Mouse (Mus musculus) kidney, postnatal 14 days (tissue): ENCODE data around the gene Nfib.

Source experiments
- DNase-seq: peaks from one replicate; pipeline ENCODE4 v3.0.0; 2022; ENCODE audit warnings: mixed read lengths

Nfib gene

GRCm38 (mm10) chr4:82587146-82587870 lies 118.2 kb downstream of the Nfib start:
- no peak for DNase-seq

DNA sequence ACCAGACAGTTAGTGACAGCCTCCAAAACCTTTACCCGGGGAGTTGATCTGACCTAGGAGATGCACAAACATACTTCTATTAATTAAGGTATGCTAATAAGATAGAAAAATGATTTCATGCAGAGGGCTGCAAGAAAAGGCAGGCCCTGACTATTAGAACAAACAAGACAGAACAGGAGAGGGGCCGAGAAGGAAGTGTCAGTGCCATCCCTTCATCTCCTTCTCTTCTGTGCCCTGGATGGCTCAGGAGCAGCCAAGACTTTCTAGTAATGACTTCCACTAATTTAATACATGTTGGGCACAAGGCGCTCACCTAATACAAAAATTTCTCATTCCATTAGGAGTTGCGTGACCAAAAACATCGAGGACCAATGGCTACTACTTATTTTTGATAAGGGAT lies 118.9 kb downstream of the Nfib start:
- DNase-seq: no peak

DNA sequence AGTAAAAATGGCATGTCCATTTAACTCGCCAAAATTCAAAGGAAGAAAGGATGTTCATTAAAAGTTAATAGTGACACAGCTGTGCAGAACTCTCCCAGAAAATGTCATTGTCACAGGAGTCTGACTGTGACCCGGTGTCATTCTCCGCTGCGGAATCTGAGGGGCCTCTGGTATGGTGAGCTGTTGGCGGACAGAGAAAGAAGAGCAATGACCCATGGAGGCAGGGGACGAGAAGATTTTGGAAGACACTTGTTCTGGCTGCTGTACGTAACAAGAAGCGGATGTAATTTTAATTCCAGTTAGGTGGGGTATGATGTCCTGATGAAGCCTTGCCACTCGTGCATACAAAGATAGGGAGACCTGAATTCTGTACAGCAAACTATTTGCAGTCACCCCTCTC lies 120.0 kb downstream of the Nfib start:
- DNase-seq: no peak

DNA sequence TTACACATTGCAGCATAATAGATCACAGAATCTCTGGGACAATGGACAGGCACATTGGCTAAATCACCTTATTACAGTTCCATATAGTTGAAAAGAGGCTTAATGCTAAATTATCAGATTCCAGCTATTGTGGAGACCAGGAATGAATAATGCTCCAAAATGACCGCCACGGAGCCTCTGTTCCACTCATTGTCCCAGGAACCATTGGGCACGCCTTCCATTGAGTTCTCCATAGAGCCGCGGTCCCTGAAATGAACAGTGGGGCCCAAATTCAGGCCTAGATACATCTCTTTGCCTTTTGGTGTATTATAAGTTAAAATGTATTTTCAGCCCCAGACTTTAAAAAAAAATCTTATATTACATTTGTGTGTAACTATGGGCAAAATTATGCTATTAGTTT lies 120.5 kb downstream of the Nfib start:
- no peak for DNase-seq

DNA sequence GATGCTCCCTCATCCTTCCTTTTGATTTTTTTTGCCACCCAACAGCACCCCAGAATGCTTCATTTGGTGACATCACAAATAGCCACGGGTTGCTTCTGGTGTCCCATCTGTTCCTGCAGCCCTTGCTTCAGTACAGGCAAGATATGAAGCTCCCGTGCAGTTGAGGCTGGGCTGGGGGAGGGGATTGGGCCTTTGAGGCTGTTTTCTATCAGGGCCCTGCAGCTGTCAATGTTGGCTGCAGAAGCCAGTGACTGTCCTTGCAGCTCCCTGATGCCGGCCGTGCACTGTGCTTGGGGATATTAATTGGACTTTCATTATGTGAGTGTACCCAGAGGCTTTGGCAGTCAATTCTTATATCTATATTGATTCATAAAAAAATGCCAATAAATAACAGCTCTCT lies 121.0 kb downstream of the Nfib start:
- no peak for DNase-seq

- no peak for DNase-seq
These were observed 132.3 kb downstream of the Nfib start for GRCm38 (mm10) chr4:82573291-82573605.

DNA sequence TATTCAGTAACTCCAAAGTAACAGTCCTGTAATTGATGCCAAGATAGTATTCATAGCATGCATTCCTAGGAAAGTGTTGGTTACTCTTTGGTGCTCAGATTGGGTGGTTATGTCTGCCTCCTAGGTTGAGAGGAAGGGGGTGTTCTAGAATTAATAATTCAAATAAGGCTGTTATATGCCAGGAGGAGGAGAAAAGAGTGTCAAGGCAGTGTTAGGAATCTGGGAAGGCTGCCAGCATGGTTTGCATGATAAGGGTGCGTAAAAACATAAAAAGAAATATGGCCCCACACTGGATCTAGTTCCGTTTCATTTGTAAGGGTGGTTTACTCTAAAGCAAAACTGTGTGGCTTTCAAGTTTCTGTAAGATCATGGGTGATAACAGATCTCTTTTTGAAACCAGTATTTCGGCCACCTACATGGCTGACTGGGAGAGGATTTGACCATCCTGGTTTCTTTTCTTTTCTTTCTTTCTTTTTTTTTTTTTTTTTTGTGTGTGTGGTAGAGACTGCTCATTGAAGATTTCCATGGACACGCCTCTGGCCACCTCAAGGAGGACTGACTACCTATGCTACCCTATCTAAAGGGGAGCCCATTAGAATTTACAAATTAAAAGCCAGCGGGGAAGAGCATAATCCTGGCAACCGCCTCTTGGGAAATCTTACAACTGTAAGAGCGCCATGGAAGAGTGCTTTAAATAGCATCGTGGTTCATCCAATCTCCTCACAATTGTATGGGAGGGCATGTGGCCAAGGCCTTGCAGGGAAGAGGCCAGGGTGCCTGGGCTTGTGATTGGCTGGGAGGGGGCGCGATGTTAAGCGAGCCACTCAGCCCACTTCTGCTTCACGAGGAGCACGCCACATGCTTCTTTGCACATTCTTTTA lies 132.9 kb downstream of the Nfib start:
- DNase-seq: no peak

DNA sequence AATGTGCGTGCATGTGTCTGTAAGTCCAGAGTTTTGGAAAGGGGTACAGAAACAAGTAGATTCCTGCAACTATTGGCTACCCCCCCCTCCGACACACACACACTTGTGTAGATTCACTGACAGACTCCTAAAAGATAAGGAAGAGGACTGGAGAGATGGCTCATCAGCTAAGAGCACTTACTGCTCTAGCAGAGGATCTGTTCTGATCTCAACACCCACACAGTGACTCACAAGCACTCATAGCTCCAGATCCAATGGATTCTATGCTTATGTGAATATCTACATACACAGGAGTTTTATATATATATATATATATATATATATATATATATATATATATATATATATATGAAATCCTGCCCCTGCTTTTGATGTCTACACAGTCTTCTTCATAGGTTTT lies 146.7 kb downstream of the Nfib start:
- no peak for DNase-seq

DNA sequence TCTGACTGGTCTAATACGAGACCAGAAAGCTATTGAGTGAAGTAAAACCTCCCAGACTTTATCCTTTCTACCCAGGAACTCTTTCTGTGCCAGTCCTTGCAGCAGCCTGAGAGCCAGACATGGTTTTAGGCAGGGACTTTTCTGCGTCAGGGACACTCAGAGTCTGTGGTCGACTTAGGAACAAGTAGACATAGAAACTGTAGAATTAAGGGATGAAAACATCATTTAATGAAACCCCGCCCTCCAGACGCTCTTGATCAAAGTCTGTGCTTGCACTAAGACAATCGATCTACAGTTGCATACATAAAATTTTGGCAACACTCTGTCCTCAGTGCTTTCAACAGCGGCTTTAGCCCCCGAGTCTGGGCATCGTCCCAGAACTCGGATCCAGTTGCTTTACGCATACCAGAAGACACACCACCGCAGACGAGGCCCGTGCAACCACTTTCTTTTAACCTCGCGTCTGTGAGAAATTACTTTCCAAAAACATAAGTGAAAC lies 149.8 kb downstream of the Nfib start:
- DNase-seq: no peak

- no peak for DNase-seq
These were observed 151.9 kb downstream of the Nfib start for GRCm38 (mm10) chr4:82553658-82554057.

DNA sequence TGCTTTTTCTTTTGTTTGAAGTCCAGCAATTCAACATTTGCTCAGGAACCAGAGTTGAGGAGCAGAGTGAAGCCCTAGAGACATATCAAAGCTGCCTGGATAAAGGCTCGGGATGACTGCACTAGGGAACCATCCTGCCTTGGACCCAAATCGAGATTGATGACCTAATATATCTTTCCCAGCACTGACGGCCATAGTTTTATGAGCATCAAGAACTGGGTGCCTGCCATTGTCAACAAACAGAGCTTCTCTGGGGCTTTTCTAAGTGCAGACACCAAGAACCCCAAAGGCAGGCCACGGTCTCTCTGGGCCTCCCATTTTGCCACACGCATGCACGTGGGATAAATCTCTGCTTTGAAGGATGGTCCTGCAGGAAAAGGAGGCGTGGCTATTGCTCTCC lies 153.3 kb downstream of the Nfib start:
- peak; percentile 18 for DNase-seq

DNA sequence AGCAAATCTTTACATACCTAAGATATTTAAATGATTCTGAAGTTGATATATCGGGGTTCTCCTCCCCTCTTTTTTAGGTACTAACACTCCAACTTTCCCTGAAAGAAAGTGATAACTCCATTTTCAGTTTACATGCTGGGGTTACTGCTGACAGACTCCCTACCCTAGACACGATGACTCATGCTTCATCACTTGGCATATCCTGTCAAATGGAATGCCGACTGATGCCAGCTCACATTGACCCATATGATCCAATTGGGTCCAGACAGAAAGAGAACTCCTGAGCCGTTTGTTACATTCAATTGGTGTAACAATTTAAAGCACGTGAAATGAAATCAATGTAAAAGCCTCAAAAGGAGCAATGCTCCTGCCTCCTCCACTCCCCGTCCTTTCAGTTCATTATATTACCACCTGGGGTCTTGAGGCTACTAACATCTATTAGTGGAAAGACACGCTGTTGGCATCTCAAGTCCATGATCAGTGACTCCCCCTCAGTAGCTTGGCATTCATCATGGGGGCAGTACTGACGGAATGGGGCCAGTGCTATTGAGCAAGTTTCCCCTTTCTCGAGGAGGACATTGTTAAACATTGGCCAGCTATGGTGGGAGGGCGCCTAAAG lies 155.7 kb downstream of the Nfib start:
- no peak for DNase-seq

GRCm38 (mm10) chr4:82548247-82548646 lies 157.3 kb downstream of the Nfib start:
- no peak for DNase-seq

GRCm38 (mm10) chr4:82543936-82544335 lies 161.6 kb downstream of the Nfib start:
- DNase-seq: no peak

DNA sequence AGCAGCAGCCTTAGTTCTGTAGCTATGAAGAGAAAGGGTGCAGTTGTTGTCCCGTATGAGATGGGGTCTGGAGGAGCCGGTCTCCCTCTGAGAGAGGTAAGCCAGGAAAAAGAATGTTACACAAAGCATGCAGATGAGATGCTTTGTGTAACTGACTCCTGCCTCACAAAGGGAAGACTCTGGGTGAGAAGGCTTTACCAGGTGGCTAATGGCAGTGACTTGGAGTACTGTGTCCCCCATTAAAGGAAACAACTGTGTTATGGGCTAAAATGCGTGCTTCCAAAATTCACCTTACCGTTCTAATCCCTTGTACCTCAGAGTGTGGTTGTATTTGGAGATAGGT lies 162.2 kb downstream of the Nfib start:
- no peak for DNase-seq

DNA sequence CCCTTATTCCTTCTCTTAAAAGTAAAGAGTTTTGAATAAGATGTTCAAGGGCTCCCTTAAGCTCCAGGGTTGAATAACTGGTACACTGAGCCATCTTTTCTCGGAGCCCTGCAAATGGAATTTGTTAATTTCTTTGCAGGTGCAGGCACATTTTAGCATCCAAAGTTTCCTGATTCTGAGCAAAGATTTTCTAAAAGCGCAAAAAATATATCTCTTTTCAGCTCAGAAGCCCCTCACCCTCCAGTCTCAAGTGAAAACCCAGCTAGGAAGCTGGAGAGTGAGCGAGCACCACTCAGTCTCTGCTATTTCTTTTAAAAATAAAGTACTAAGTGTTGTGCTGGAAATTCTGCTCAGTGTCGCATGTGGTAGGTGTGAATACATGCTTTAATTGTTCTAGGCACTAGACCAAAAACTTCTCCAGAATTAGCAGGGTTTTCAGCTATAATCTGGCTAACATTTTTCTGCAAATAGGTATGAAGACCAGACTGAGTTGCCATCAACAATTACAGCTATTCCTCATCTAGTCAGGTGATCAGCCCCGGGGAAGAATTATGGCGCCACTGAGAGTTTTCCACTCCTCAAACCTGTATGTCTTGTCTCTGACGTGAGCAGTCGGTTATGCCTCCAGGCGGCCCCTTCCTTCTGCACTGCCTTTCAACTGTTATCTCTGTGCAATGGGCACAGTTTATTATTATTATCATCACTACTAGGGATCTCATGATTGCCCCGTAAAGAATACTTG lies 162.7 kb downstream of the Nfib start:
- no peak for DNase-seq

DNA sequence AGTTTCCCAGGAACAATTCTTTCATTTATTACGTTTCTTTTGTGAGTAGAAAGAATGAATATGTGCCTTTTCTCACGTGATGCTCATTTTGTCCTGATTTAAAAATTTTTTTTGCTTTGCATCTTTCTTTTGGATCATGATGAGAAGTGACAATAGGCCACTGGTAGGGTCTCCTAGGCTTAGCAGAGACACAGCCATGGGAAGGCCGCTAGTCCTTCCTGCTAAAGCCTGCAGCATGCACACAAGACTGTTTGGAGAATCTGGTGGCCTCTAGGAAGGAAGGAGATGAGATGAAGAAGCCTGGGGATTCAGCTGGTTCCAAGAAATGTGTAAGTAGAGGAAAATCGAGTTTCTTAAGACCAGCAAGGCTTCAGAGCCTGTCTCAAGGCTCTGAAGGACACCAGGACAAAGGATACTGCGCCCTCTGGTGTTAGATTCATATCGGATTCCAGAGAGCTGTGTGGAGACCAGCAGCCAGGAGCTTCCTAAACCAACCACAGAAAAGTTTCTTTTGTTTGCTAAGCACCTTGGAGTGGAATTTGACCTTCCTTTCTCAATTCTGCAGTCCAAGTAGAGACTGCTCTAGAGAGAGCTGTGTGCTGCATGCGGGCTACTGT lies 163.5 kb downstream of the Nfib start:
- DNase-seq: peak; percentile 91

GRCm38 (mm10) chr4:82540466-82540990 lies 165.0 kb downstream of the Nfib start:
- DNase-seq: no peak

DNA sequence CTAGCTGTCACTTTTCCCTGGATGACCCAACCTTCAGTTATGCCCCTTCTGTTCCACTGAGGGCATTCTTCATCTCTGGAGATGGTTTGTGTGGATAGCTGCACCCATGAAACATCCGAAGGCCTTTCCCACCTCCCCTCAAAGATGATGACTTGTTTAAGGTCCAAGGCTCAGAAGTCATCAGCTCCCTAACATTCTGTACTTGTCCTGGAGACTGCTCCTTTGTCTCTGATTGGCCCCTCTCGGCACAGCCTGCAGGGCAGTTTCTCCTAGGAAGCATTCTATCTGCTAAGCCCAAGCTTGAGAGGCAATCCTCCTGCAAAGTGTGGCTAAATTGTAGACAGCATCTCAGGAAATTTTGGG lies 165.5 kb downstream of the Nfib start:
- DNase-seq: no peak

- no peak for DNase-seq
These were observed 166.0 kb downstream of the Nfib start for GRCm38 (mm10) chr4:82539406-82540047.

DNA sequence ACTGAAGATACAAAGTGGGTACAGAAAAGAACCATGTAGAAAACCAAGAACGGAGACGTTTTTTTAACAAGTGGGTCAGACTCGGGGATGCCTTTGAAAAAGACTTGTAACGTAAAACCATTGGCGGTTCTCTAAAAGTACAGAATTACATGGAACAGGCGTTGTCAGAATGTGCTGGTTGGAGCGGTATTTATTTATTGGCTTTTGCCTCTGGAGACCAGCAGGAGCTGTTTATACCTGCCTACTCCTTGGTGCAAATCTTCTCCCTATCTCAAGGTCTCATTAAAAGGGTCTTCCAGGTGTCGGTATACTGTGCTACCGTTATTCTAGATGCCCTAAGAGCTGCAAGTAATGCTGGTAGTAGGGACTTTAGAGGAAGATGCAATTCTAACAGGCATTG lies 166.7 kb downstream of the Nfib start:
- DNase-seq: no peak
